Mouse (Mus musculus) heart, postnatal 25 days (tissue): ENCODE results near the gene Mfap5. TPM values are rescaled to one million over a fixed set of nuclear protein-coding genes. Genes with fewer than 3 reads are reported as not detected.
A peak's percentile ranks its signal among the peaks of the same experiment; 100 is the strongest.
"Not testable (repeated sequence)": the region's sequence is repeated elsewhere in the genome, so short reads cannot be mapped to it uniquely, and the experiment has no call there.

ENCODE experiments used
- DNase-seq: peaks from one replicate; pipeline ENCODE4 v3.0.0; 2022; ENCODE audit warnings: low spot score
- intact Hi-C: fragments of 180-260 bp; cut with DNase I; formaldehyde crosslinking; loops from one replicate; pipeline ENCODE4 v1.15.1; 2025
- total RNA-seq, 2 experiments: library from RNA; stranded (reverse); gene quantifications; 2 replicates each; pipeline ENCODE4 v1.2.3; 2021

Gene Mfap5
- total RNA-seq, 2 experiments from 2014 or later: 37.3 to 50.0 TPM

DNA sequence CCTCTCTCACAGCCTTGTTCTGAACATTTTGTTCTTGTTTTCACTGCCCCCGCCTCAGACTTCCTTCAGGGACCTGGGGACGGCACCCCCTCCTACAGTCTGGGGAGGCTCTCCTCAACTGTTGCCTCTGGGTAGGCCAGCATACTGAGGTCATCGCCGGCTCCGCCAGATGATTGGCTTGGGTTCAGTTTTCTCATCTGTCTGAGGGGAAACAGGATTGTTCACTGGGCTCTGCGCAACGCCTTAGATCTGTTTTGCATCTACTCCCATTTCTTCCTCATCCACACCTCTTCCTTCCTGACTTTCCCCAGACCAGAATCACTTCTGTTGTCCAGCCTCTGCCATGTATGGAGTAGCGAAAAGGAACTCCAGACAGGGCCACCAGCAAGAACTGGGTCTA, 2.8 kb downstream of the Mfap5 start:
- intact Hi-C loops: no loop called here
- peak; percentile 83 for DNase-seq

DNA sequence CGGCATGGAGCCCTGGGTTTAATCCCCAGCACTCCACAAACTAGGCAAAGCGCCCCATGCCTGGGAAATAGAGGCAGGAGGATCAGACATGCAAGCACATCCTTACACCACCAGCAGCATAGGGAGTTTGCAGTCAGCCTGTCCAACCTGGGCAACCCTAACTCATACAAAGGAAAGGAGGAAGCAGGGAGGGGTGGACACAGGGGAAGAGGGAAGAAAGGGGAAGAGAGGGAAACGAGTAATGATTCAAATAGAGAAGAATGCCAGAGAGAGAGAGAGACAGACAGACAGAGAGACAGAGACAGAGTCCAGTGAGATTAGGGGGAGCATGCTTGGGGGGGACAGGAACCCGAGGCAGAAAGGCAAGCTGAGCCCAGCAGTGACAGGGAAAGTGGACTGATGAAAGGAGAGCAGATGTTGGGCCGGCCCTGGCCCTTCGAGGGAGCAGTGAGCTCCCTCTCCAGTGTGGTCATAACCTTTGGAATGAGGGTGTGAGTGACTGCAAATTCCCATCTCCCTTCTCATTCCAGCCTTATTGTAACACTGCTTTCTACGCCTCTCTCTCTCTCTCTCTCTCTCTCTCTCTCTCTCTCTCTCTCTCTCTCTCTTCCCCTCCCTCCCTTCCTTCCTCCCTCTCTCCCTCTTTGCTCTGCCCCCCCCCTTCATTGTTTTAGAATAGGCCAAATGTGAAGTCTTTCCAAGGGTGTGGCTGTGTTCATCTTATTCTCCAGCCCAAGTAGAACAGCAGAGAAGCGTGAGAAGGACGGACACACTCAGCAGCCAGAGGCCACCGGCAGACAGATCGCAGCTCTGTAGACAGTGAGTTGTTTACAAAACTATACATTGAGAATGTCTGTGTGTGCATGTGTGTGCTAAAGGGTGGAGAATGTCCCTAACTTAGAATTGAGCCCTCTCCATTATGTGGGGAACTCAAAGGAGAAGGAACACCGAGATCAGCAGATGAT, 7.6 kb downstream of the Mfap5 start:
- intact Hi-C loops: no loop called here
- no peak for DNase-seq

GRCm38 (mm10) chr6:122514312-122514711, 8.7 kb downstream of the Mfap5 start:
- intact Hi-C loops: no loop called here
- DNase-seq: no peak

DNA sequence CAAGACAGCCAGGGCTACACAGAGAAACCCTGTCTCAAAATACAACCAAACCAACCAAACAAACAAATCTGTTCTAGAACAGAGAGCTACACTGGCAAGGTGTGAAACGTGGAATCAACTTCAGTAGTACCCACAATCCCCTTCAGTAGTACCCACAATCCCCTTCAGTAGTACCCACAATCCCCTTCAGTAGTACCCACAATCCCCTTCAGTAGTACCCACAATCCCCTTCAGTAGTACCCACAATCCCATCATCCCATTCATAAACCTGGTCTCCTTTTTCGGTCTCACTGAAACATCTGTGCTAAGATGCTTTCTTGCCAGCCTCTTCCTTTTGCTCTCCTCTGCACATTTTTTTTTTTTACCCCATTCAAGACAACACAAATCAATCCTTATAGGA, 10.1 kb downstream of the Mfap5 start:
- intact Hi-C loops, DNase-seq: not testable (repeated sequence)

GRCm38 (mm10) chr6:122517668-122518067, 12.0 kb downstream of the Mfap5 start:
- peak; percentile 49 for DNase-seq
- intact Hi-C loops: loop anchor here (2.0 kb wide), 1 partner anchor 115 kb away; no protein-coding TSS in a partner anchor

- intact Hi-C loops: loop anchor here (2.0 kb wide), 1 partner anchor 117 kb away; no protein-coding TSS in a partner anchor
These were observed 13.7 kb downstream of the Mfap5 start for GRCm38 (mm10) chr6:122519384-122519783.

DNA sequence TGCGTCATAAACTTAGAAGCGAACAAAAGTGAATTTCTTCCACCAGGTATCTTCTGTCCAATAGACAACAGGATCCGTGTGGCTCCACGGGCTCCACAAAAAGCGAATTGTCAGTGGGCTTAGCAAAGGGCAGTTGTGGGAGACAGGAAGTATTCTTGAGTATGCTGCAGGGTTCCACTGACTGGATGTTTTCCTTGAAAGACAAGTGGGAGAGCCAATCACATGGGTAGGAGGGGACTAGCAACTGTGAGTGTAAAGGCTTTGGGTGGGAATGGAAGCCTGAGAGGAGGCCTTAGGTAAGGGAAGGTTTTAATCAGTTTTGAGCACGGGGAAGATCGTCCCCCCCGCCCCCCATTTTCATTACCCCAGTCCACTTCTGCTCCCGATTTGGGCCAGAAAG, 16.9 kb downstream of the Mfap5 start:
- intact Hi-C loops: no loop called here
- no peak for DNase-seq

More at GRCm38 (mm10) chr6:122519384-122519783, 13.7 kb downstream of the Mfap5 start:
- no peak for DNase-seq

DNA sequence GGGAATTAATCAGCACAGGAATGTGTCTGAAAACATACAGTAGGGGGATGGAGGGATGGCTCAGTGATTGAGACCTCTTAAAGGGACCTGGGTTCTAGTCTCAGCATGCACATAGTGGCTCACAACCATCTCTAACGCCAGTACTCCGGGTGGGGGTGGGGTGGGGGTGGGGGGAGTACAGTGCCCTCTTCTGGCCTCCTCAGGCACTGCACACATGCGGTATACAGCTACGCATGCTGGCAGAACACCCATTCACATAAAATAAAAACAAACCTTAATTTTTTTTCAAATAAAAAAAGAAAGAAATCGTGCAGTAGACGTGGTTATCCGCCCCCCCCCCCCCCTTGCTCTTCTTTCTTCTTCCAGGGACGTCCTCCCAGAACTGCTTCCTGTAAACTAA, 17.6 kb downstream of the Mfap5 start:
- intact Hi-C loops: no loop called here
- DNase-seq: no peak

DNA sequence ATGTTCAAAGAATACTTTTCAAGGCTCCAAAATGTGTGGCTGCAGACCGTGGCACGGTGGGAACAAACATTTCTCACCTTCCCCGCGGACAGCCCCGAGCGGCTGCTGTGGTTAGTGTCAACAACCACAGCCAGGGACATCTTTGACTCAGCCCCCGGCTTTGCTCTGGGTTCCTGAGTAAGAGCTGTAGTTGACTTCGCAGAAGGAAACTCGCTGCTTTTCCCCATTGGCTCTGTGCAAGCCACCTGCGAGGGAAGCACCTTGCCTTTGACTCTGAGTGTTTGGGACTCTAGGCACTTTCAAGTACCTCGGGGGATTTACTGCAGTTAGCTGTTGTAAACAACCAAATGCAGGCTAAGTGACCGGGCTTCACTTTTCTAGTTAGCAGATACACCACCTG, 22.0 kb downstream of the Mfap5 start:
- intact Hi-C loops: no loop called here
- DNase-seq: no peak

GRCm38 (mm10) chr6:122528136-122528535, 22.5 kb downstream of the Mfap5 start:
- DNase-seq: no peak
- intact Hi-C loops: no loop called here

DNA sequence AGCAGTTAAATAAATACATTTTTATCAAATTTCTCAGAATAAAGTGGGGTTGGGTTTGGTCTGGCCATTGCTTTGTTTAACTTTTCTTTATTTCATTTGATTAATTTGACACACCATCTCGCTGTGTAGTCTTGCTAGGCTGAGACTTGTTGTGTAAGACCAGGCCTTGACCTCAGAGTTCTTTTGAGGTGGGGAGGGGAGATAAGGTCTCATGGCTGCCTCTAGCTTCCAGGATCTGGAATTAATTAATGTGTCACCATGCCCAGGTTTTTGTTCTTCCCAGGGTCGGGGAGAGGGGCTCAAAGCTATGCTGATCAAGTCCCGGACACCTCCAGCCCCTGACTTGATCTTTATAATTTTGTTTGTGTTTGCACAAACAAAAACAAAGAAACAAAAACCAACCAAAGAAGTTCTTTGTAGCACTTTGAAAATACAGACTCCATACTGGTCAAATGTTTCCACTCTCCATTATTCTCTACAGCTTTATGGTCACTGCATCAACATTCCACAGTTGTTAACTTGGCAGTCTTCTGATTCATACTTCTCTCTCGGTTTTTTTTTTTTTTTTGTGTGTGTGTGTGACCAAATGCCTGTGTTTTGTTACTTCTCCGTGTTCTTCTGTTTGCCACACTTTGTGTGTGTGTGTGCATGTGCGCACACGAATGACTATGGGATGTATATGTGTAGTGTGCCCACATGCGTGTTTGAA, 26.0 kb downstream of the Mfap5 start:
- DNase-seq: no peak
- intact Hi-C loops: loop anchor here (5.0 kb wide), 1 partner anchor 34 kb away; the partner anchor contains the start of gene Rimklb

GRCm38 (mm10) chr6:122532883-122533302, 27.2 kb downstream of the Mfap5 start:
- no peak for DNase-seq
- intact Hi-C loops: loop anchor here (5.0 kb wide), 1 partner anchor 36 kb away; the partner anchor contains the start of gene Rimklb

DNA sequence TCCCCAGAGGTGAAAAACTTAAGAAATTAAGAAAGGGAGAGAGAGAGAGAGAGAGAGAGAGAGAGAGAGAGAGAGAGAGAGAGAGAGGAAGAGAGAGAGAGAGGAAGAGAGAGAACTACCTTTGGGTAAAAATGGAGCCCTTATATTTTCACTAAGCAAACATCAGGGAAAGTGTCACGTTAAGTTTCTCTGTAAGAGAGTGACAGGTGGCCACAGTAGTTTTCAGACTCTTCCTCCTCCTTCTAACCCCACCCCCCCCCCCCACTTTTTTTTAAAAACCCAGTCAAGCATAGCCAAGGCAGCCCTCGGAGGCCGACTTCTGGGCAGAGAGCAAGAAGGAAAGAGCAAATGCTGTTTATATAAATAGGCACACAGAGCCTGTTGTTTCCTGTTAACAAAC, 28.4 kb downstream of the Mfap5 start:
- intact Hi-C loops: loop anchor here (5.0 kb wide), 1 partner anchor 37 kb away; the partner anchor contains the start of gene Rimklb
- DNase-seq: no peak

DNA sequence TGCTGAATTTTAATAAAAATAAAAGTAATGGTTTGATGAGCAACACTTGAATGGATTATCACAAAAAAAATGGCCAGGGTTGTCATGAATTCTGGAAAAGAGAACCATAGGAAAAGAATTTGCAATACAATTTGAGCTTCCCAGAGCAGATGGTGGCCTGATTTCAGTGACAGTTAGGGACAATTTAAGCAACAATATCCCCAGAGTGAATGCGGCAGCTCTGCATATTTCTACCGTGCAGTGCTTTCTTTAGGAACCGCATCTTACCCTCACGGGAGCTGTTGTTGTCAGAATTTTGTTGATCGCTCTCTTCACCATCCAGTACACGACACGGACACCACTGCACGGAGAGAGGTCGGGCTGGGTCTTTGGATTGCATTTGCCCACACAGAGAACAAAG, 33.9 kb downstream of the Mfap5 start:
- intact Hi-C loops: no loop called here
- no peak for DNase-seq

GRCm38 (mm10) chr6:122542459-122542858, 36.8 kb downstream of the Mfap5 start:
- DNase-seq, intact Hi-C loops: not testable (repeated sequence)

DNA sequence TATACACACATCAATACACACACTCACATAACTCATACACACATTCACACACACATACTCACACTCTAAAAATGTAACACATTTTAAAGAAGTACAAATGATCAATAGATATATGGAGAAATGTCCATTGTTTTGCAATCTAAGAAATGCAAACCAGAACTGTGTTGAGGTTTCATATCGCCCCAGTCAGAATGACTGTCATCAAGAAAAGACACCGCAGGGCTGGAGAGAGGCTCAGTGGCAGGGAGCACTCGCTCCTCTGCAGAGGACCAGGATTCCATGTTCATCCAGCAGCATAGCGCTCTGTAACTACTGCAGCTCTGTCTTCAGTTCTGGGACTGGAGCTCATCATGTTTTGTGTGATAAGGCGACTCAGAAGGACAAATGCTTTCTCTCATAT, 37.9 kb downstream of the Mfap5 start:
- no peak for DNase-seq

GRCm38 (mm10) chr6:122544672-122545071, 39.0 kb downstream of the Mfap5 start:
- intact Hi-C loops: no loop called here
- no peak for DNase-seq

More for the DNA sequence above, 37.9 kb downstream of the Mfap5 start:
- intact Hi-C loops: no loop called here

DNA sequence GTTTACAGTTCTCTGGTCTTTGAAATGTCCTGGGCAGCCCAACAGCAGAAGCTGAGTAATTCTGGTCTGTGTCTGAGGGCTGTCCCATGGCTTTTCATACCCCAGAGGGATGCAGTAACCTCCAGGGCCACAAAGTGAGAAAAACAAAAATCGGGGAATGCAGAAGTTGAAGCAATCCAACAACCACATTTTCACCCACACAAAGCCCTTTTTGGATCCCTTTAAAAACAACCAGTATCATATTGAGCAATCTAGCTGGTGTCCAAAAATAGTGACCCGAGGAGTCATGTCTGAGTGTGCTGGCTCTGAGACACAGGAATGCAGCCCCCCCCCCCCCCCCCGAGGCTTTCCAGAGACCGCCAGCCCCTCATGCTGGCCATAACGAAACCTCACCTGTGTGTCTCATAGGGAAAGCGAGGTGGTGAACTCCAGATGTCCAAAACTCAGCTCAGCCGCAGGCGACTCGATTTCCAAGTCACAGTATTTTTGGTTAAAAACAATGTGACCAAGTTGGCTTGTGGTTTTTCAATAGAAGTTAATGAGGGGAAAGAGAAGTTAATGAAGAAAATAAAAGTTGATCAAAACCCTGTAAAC, 39.7 kb downstream of the Mfap5 start:
- intact Hi-C loops: no loop called here
- no peak for DNase-seq

GRCm38 (mm10) chr6:122545948-122546347, 40.3 kb downstream of the Mfap5 start:
- DNase-seq: no peak
- intact Hi-C loops: no loop called here

DNA sequence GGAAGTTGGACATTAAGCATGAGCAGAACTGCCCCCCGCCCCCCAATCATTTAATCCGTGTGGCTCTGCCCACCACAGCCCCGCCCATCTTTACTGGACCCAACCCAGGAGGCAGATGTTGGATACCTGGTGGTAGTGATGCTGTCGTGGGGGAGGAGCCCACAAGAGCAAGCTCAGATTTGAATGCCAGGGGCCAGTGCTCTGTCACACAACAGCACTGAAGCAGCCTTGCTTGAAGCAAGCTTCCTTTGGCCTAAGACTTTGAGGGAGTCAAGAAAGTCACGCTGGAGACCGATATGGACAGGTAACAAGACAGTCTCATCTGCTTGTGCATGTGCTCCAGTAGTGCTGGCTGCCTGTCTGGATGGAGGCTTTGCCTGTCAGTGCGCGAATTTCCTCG, 48.0 kb downstream of the Mfap5 start, which contains the start of gene Aicda:
Gene Aicda (plus strand): TSS at position 196 of the 400 bp plus-strand sequence.
- intact Hi-C loops: no loop called here
- no peak for DNase-seq
